Mouse (Mus musculus) c-Kit-positive CD71-negative TER-119-negative erythroid progenitor cells, embryonic 14.5 days (primary cell): ENCODE measurements around the gene Ice2.

ENCODE experiments used
- DNase-seq: peaks from one replicate; pipeline ENCODE4 v3.0.0-alpha.2; 2013; ENCODE audit warnings: low read depth

The Ice2 gene

DNA sequence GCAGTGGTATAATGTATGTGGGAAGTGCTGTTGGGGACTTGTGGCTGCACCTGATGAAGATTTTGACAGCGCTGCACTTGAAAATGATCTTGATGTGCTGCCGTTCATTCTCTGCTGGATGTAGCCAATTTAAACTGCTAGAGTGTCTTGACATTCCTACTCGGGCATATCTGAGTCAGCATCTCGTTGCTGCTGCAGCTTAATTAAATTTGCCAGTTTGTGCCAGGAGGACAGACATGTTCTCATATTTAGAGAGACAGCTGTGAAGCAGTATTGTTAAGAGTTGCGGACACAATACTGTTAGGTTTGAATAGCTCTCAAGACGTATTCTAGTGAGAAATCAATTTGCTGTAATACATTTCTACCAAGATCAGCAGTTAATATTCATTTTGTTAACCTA lies 7.0 kb downstream of the Ice2 start:
- no peak for DNase-seq

DNA sequence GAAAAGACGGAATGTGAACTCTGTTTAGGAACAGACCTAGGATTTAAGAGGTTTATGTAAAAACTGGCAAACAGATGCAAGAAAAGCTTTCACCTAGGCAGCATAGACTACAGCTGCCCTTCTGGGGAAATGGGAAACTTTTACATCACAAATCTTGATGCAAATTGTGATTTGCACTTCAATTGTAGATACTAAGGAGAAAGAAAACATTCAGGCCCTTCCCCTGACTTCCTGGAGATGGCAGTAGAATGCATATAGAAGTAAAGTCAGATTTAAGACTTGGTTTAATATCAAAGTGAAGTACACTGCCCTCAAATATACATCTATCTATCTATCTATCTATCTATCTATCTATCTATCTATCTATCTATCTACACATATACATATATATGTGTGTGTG lies 21.8 kb downstream of the Ice2 start:
- no peak for DNase-seq

- DNase-seq: no peak
These were observed 32.8 kb downstream of the Ice2 start for GRCm38 (mm10) chr9:69430531-69430930.

DNA sequence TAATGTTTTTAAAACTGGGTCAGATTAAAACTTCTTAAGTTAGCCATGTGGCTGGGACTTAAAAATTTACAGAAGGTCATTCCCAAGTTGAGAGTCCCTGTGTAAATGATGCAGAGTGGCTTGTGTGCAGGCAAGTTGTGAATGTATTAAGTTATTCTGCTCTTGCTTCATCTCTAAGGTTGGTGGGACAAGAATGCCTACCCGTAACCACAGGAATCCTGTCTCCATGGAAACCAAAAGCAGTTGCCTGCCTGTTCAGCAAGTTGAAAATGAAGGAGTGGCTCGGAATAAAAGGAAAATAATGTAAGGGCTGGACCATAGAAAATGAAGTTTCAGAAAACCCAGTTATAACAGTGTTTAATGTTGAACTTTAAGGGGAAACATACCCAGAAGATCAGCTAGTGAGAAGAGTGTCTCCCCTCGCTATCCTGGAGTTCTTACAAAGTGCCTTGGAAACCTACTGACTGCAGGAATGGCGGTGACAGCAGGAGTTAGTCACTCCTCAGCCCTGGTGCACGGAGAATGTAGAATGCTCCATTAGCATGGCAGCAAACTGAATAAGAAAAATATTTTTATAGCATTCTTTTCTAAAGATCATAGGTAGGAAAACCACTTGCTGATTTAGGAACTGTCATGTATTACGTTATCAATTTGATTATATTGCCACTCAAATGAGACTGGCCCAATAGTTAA lies 34.3 kb downstream of the Ice2 start:
- no peak for DNase-seq

DNA sequence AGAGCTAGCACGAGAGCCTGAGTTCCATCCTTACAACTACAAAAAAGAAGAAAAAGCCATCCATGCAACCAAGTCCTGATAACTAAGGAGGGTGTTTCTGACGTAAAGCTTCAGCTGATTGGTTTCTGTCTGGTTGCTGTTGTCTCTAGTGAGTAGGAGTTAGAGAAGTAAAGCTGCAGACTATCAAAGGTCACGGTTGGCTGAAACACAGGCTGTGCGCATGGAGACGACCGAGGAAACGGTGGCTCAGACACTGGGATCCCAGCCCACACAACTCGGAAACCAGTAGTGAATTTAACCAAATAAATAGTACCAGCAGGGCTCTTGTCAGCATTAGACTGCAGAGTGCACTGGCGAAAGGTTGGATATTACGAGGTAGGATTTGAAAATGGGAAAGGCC lies 37.5 kb downstream of the Ice2 start:
- DNase-seq: no peak

GRCm38 (mm10) chr9:69435662-69436061 lies 38.0 kb downstream of the Ice2 start:
- DNase-seq: no peak

DNA sequence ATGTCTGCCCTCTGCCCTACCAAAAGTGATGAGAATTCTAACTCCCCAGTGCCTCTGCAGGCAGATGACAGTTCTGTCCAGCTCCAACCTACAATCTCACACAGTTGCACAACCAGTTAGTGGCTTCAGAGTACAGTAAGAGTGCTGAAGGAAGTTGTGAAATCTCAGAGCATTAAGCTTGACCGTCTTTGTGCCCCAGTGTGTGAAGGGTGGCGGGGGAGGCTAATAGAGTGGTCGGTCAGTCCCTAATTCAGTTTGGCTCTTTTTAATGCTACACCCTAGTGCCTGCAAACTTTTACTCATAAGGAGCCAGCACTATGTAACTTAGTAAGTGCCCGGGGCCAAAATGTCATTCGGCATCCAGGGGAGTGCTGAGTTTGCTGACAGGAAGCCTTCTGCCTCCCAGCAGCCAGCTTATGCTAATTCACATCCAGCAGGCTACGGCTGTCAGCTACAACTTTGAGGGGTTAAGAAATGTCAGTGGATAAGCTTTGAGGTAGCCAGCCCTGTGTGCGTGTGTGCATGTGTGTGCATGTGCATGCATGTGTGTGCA lies 42.2 kb downstream of the Ice2 start:
- DNase-seq: no peak

- no peak for DNase-seq
These were observed 44.8 kb downstream of the Ice2 start for GRCm38 (mm10) chr9:69442471-69443038.

- no peak for DNase-seq
These were observed 45.5 kb downstream of the Ice2 start for GRCm38 (mm10) chr9:69443203-69443602.

- DNase-seq: no peak
These were observed 51.1 kb downstream of the Ice2 start for GRCm38 (mm10) chr9:69448801-69449200.

DNA sequence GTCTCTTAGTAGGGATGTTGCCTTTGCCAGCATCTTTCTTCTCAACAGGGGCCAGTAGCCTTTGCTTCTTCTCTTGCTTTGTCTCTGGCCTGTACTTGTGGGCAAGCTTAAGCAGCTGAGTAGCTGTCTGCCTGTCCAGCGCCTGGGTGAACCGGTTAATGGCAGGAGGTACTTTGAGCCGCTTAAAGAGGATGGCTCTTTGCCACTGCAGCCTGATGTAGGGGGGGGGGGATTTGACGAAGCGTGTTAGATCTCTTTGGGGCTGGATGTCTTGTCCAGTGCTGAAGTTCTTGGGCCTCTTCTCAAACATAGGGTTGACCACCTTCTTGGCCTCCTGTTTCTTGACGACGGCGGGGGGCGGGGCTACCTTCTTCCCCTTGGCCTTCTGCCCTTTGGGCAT lies 52.9 kb downstream of the Ice2 start:
- no peak for DNase-seq

GRCm38 (mm10) chr9:69451886-69452810 lies 54.4 kb downstream of the Ice2 start:
- DNase-seq: no peak

- peak; percentile 79 for DNase-seq
These were observed 55.6 kb downstream of the Ice2 start, which contains the start of gene Anxa2 for GRCm38 (mm10) chr9:69453066-69453900. Gene Anxa2 (plus strand): TSS chr9:69453620.

GRCm38 (mm10) chr9:69453901-69454666 lies 56.4 kb downstream of the Ice2 start:
- no peak for DNase-seq

DNA sequence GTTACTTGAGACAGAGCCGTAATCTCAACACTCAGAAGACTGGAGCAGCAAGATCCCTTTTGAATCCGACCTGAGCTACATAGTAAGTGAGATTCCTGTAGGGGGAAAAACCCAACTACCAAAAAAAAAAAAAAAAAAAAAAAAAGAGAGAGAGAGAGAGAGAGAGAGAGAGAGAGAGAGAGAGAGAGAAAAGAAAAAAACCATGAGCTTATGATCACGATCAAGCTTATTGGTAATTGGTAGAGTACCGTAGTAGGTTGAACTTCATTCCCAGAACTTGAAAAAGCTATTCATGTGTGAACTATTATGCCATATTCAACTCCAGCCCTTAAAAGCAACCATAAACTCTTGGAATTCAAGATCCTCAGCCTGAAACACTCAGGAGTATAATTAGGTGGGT lies 57.0 kb downstream of the Ice2 start:
- DNase-seq: no peak

DNA sequence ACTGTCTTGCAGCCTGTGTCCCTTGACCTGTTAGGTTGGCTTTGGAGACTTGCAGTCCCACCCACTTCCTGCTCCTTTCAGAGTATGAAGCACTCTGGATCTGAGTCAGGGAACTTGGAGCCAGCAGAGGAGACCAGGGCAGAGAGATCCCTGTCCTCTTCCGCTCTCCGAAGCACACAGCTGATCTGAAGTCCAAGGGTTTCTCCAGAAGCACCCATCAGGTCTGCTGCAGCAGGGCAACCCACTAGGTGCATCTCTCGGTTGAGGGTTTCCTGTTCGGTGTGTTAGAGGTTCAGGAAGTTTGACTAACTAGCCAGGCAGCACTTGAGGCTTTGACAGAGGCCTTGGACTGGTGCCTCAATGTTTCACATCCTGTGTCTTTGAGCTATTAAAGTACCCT lies 57.7 kb downstream of the Ice2 start:
- no peak for DNase-seq

DNA sequence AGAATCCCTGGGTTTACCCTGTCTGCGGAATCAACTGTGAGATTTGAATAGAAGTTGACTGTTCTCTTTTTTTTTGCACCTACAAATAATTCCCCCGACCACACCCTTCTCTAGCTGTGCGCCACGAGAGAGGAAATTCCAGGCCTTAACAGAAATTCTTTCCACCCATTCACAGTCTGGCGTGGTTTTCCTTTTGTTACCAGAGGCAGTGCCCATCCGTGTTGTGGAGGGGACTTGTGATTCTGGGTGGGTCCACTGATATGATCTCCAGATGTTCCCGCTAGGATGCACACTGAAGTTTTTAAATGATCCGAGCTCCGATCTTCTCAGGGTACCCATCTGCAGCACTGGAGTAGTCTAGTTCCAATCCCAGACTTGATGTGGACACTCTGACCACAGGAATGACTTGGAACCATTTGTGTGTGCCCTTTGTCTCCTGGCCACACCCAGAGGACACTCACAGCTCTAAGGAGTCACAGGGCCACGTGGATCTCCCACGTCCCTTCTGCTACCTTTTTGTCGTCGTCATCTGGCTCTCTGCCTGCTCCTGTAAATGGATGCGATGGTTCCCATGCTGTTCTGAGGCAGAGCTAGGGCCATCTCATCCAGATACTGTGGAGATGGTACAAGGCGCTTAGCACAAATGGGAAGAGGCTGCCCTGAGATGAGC lies 58.8 kb downstream of the Ice2 start:
- DNase-seq: no peak

- no peak for DNase-seq
These were observed 59.4 kb downstream of the Ice2 start for GRCm38 (mm10) chr9:69457143-69457542.

DNA sequence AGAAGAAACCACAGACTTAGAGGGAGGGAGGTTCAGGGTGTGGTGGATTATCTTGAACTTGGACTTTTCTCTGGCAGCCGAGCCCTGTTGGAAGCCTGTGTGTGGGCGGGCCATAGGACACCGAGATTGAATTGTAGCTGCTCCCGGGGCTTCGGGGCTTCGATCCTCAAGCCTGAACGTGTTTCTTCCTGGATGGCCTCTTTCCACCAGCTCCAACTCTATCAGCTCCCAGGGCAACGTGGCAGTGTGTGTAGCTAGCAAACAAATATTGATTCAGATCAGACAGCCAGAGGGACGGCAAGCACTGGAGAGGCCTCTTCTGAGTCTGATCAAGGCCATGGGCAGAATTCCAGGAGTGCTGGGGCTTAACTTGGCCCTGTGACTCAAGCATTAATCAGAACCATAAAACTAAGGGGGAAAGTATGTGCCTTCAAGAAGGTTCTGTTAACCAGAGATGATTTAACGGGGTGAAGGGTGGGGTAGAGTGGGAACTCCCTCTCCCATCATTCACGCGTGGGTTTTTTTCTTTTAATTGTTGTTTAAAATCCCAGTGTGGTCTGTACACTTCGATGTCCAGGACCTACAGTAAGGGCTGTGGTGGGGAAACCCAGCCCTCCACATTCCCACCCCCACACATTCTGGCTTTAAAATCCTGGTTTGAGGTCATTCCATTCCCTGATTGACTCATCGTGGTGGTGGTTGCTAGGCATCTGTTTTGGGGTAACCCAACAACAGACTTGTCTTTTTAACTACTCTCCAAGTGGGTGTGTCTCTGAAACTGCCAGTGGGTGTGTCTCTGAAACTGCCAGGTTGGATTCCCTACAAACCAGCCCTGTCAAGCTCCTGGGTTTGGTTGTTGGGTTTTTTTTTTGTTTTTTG lies 60.3 kb downstream of the Ice2 start:
- DNase-seq: no peak
